ENCODE assay signal across 1 mouse cellular context in genomic region chr19:60790551-60791161, GRCm38 (mm10).
TF ChIP-seq lines count a peak whose summit lies in the region.

Gene Eif3a, minus strand, starts transcription at chr19:60790658.

TF ChIP-seq in CH12.LX, 34 proteins besides CTCF, POLR2A, EP300 and RAD21 (continued from another document):
- TF ChIP-seq SIN3A (IDR thresholded peaks at IDR 0.05; ENCODE audit: low read length) (peak; percentile 42; the same call in 1 of the 2 replicates), ZC3H11A (IDR thresholded peaks at IDR 0.05; ENCODE audit: low read depth, low read length) (no peak), NRF1 (IDR thresholded peaks at IDR 0.05; ENCODE audit: low read depth, low read length) (peak; percentile 98), ELF1 (IDR thresholded peaks at IDR 0.05; ENCODE audit: low read depth, low read length) (peak; percentile 91), MAFK (IDR thresholded peaks at IDR 0.05; ENCODE audit: insufficient replicate concordance, low read length) (0 out of 2 replicates have a peak, but pooled peaks have one; percentile 23), BHLHE40 (IDR thresholded peaks at IDR 0.05; ENCODE audit: low read depth, low read length) (peak; percentile 49; the same call in 1 of the 2 replicates), RCOR1 (conservative IDR thresholded peaks at IDR 0.05; ENCODE audit: low read depth, low read length) (no peak; the same call in 1 of the 2 replicates), HCFC1 (IDR thresholded peaks at IDR 0.05; ENCODE audit: low read depth, low read length) (peak; percentile 79), MXI1 (IDR thresholded peaks at IDR 0.05; ENCODE audit: low read depth, low read length) (peak; percentile 96), E2F4 (IDR thresholded peaks at IDR 0.05; ENCODE audit: insufficient replicate concordance, low read depth, low read length) (peak; percentile 74; the same call in 1 of the 2 replicates), USF2 (conservative IDR thresholded peaks at IDR 0.05; ENCODE audit: low read depth, low read length) (peak; percentile 79), SMC3 (IDR thresholded peaks at IDR 0.05; ENCODE audit: low read depth, low read length) (no peak), ETS1 (conservative IDR thresholded peaks at IDR 0.05; ENCODE audit: low read depth, low read length) (peak; percentile 42), JUND (conservative IDR thresholded peaks at IDR 0.05; ENCODE audit: low read depth, low read length) (0 out of 2 replicates have a peak, but pooled peaks have one; percentile 12), ZMIZ1 (IDR thresholded peaks at IDR 0.05; ENCODE audit: low read depth, low read length) (peak; percentile 88), MAZ (IDR thresholded peaks at IDR 0.05; ENCODE audit: low read depth, low read length) (peak; percentile 29; the same call in 1 of the 2 replicates), UBTF (IDR thresholded peaks at IDR 0.05; ENCODE audit: low read depth, low read length) (no peak), TBP (conservative IDR thresholded peaks at IDR 0.05; ENCODE audit: low read depth, low read length) (peak; percentile 84), MEF2A (IDR thresholded peaks at IDR 0.05; ENCODE audit: borderline replicate concordance, low read depth, low read length) (peak; percentile 63), CHD2 (IDR thresholded peaks at IDR 0.05; ENCODE audit: low read length) (0 out of 2 replicates have a peak, but pooled peaks have one; percentile 7)
